Comparison of ENCODE assay signal across 18 mouse cellular contexts in genomic region chr7:84279231-84279630, GRCm38 (mm10).
DNase-seq lines count a peak whose midpoint lies in the region; ATAC-seq and TF ChIP-seq lines count a peak whose summit lies in the region.
"Had no signal": no experiment of that assay in that cellular context is flagged by ENCODE, and none has a peak within 500 bp of the region (broad histone marks: within the 10 kb centered on the region; RNA-seq: fewer than 3 reads in every experiment).

No protein-coding gene starts in this region.

- in situ Hi-C loops in CH12.LX (cut with MboI; ENCODE audit: low pct_ligation_motif_present, low pct_unique_long_range_greater_than_20kb, low sequenced_read_pairs) = loop anchor here (5.0 kb wide), 2 partner anchors 192 to 382 kb away; partner anchors contain the start of gene Cemip

- H3K36me3 ChIP-seq in CH12.LX (replicated peaks in 1 of 2; ENCODE audit: control insufficient read depth in 1 of 2, insufficient read depth in 1 of 2, low read length in 1 of 2) = no peaks in the 10 kb centered on the region
- H3K36me3 ChIP-seq in heart, embryonic 13.5 days = no peaks in the 10 kb centered on the region
- H3K36me3 ChIP-seq in forebrain, embryonic 12.5 days (replicated peaks) = peaks cover 65% of the 10 kb centered on the region

- H3K4me1 ChIP-seq in CH12.LX (ENCODE audit: control insufficient read depth in 1 of 2, insufficient read depth in 2 of 2) = peaks cover 8 to 17% of the 10 kb centered on the region in 2 experiments
- no peaks in the 10 kb centered on the region for H3K4me1 ChIP-seq in heart, embryonic 13.5 days
- no peaks in the 10 kb centered on the region for H3K4me1 ChIP-seq in forebrain, embryonic 12.5 days
- H3K4me1 ChIP-seq: forebrain, embryonic 15.5 days; limb, embryonic 13.5 days; midbrain, embryonic 13.5 days had no signal

- no peak overlapping the region for H3K4me3 ChIP-seq in CH12.LX (replicated peaks in 1 of 3; ENCODE audit: low read depth in 2 of 3, low read length in 2 of 3, poor library complexity in 1 of 3)
- H3K4me3 ChIP-seq in heart, embryonic 13.5 days = no peak overlapping the region
- H3K4me3 ChIP-seq in forebrain, embryonic 12.5 days (replicated peaks) = no peak overlapping the region
- H3K4me3 ChIP-seq: forebrain, embryonic 15.5 days; layer of hippocampus, adult 2 months; limb, embryonic 13.5 days; midbrain, embryonic 13.5 days had no signal

- DNase-seq in 3134 (ENCODE audit: extremely low read depth, insufficient read length, low spot score) (peak; percentile 49), CH12.LX (ENCODE audit: extremely low read depth) (peak; percentile 17)
- DNase-seq in heart, postnatal 4 days = peak; percentile 59
- no peak for DNase-seq in ovary, postnatal 10 days (ENCODE audit: low spot score)
- no peak for DNase-seq in thymus, adult 18-20 months
- DNase-seq: adrenal gland, adult 2 months had no signal

- WGBS in heart, embryonic 13.5 days = 64% methylated on average over 1 of the region's 1 CpGs
- WGBS in forebrain, embryonic 12.5 days = 85% methylated on average over 1 of the region's 1 CpGs

- TF ChIP-seq POLR2A in CH12.LX (IDR thresholded peaks at IDR 0.05; ENCODE audit: low read depth, low read length) = no peak

- no peaks in the 10 kb centered on the region for H3K27me3 ChIP-seq in CH12.LX (replicated peaks)
- no peaks in the 10 kb centered on the region for H3K27me3 ChIP-seq in heart, embryonic 13.5 days (replicated peaks)
- H3K27me3 ChIP-seq in forebrain, embryonic 12.5 days = no peaks in the 10 kb centered on the region
- H3K27me3 ChIP-seq: forebrain, embryonic 15.5 days; limb, embryonic 13.5 days; midbrain, embryonic 13.5 days had no signal

- dilution Hi-C loops in CH12.LX (cut with MboI; ENCODE audit: extremely low pct_ligation_motif_present, extremely low pct_unique_long_range_greater_than_20kb, low sequenced_read_pairs) = no loop called here

- peak; percentile 68; the same call in 1 of the 2 replicates for ATAC-seq in heart, embryonic 13.5 days (ENCODE audit: extremely low read depth, insufficient number of reproducible peaks, low FRiP score, low TSS enrichment)
- no peak for ATAC-seq in forebrain, embryonic 12.5 days (ENCODE audit: low FRiP score)
- ATAC-seq: CD4-positive, CD25-positive, alpha-beta regulatory T cell, adult 4 months; forebrain, embryonic 15.5 days; intestine, embryonic 16.5 days; midbrain, embryonic 13.5 days had no signal

- no peaks in the 10 kb centered on the region for H3K79me2 ChIP-seq in CH12.LX (replicated peaks; ENCODE audit: control insufficient read depth, extremely low read depth, insufficient read depth, poor library complexity, severe bottlenecking)

- no peak overlapping the region for H3K27ac ChIP-seq in CH12.LX (ENCODE audit: insufficient read depth, low read depth)
- H3K27ac ChIP-seq in heart, embryonic 13.5 days (replicated peaks) = no peak overlapping the region
- H3K27ac ChIP-seq in forebrain, embryonic 12.5 days = no peak overlapping the region
- H3K27ac ChIP-seq: forebrain, embryonic 15.5 days; hindbrain, embryonic 14.5 days; kidney, postnatal 0 days; layer of hippocampus, adult 2 months; limb, embryonic 13.5 days; liver, embryonic 14.5 days; macrophage; midbrain, embryonic 13.5 days had no signal

- H3K4me2 ChIP-seq in CH12.LX (ENCODE audit: insufficient read depth, low read depth, poor library complexity, severe bottlenecking) = peak overlapping the region; percentile 11; the same call in 1 of the 2 replicates
- no peak overlapping the region for H3K4me2 ChIP-seq in heart, embryonic 13.5 days
- no peak overlapping the region for H3K4me2 ChIP-seq in forebrain, embryonic 12.5 days
- H3K4me2 ChIP-seq: forebrain, embryonic 15.5 days; hindbrain, embryonic 14.5 days; limb, embryonic 13.5 days; midbrain, embryonic 13.5 days had no signal

- no peak overlapping the region for H3K9ac ChIP-seq in CH12.LX (ENCODE audit: insufficient read depth, low read depth)
- H3K9ac ChIP-seq in heart, embryonic 13.5 days = no peak overlapping the region
- H3K9ac ChIP-seq in forebrain, embryonic 12.5 days = no peak overlapping the region
- H3K9ac ChIP-seq: forebrain, embryonic 15.5 days; hindbrain, embryonic 14.5 days; limb, embryonic 13.5 days; liver, embryonic 14.5 days; midbrain, embryonic 13.5 days had no signal

- H3K9me3 ChIP-seq in CH12.LX (replicated peaks; ENCODE audit: low read length) = no peaks in the 10 kb centered on the region
- no peaks in the 10 kb centered on the region for H3K9me3 ChIP-seq in heart, embryonic 13.5 days
- H3K9me3 ChIP-seq in forebrain, embryonic 12.5 days = no peaks in the 10 kb centered on the region
- H3K9me3 ChIP-seq: forebrain, embryonic 15.5 days; limb, embryonic 13.5 days; midbrain, embryonic 13.5 days had no signal

- TF ChIP-seq EP300 in CH12.LX (IDR thresholded peaks at IDR 0.05; ENCODE audit: low read length) = peak; percentile 34; the same call in 1 of the 2 replicates

- TF ChIP-seq CTCF in CH12.LX (conservative IDR thresholded peaks at IDR 0.05 in 1 of 2, IDR thresholded peaks at IDR 0.05 in 1 of 2; ENCODE audit: low read depth in 2 of 2, low read length in 2 of 2) = no peak

- no peak for TF ChIP-seq RAD21 in CH12.LX (IDR thresholded peaks at IDR 0.05; ENCODE audit: low read depth, low read length)

TF ChIP-seq in CH12.LX, 34 proteins besides CTCF, POLR2A, EP300 and RAD21:
- peak; percentile 21; the same call in 1 of the 2 replicates for TF ChIP-seq ETS1 (conservative IDR thresholded peaks at IDR 0.05; ENCODE audit: low read depth, low read length)
- no peak for TF ChIP-seq ZC3H11A (IDR thresholded peaks at IDR 0.05; ENCODE audit: low read depth, low read length)
- peak; percentile 95 for TF ChIP-seq MAFK (IDR thresholded peaks at IDR 0.05; ENCODE audit: insufficient replicate concordance, low read length)
- no peak for TF ChIP-seq KAT2A (IDR thresholded peaks at IDR 0.05; ENCODE audit: insufficient replicate concordance, low read length)
- no peak for TF ChIP-seq JUND (conservative IDR thresholded peaks at IDR 0.05; ENCODE audit: low read depth, low read length)
- no peak for TF ChIP-seq ELF1 (IDR thresholded peaks at IDR 0.05; ENCODE audit: low read depth, low read length)
- TF ChIP-seq MEF2A (IDR thresholded peaks at IDR 0.05; ENCODE audit: borderline replicate concordance, low read depth, low read length) = no peak
- TF ChIP-seq MAZ (IDR thresholded peaks at IDR 0.05; ENCODE audit: low read depth, low read length) = no peak

Comparison
In these comparisons a context has a peak if more than half of its experiments do, and no peak if none do; other contexts are left out.
1. DNase-seq: peak in 3134 (single experiment), CH12.LX (single experiment) and heart, postnatal 4 days (single experiment); none in ovary, postnatal 10 days (single experiment) and thymus, adult 18-20 months (0 of 2).